9 mouse cellular contexts compared by ENCODE assay signal in genomic region chr16:58476363-58476762, GRCm38 (mm10). TPM values are rescaled to one million over a fixed set of nuclear protein-coding genes. Genes with fewer than 3 reads are reported as not detected.
DNase-seq lines count a peak whose midpoint lies in the region; ATAC-seq and TF ChIP-seq lines count a peak whose summit lies in the region.
"Had no signal": no experiment of that assay in that cellular context is flagged by ENCODE, and none has a peak within 500 bp of the region (broad histone marks: within the 10 kb centered on the region; RNA-seq: fewer than 3 reads in every experiment).

No protein-coding gene starts in this region.

- no peaks in the 10 kb centered on the region for H3K27me3 ChIP-seq in testis, adult 2 months (ENCODE audit: control insufficient read depth, insufficient read depth, low read length)
- no peaks in the 10 kb centered on the region for H3K27me3 ChIP-seq in heart, embryonic 16.5 days (ENCODE audit: control insufficient read depth, insufficient read depth, low read length)
- no peaks in the 10 kb centered on the region for H3K27me3 ChIP-seq in liver, embryonic 15.5 days
- H3K27me3 ChIP-seq: neural tube, embryonic 13.5 days had no signal

- no peak; the same call in 1 of the 2 replicates for ATAC-seq in heart, embryonic 16.5 days (replicated peaks; ENCODE audit: extremely low read depth, insufficient read depth, low FRiP score)
- no peak for ATAC-seq in liver, embryonic 15.5 days (ENCODE audit: insufficient read depth)
- no peak for ATAC-seq in activated CD4-positive, CD25-positive, alpha-beta regulatory T cell, adult 4 months

- H3K4me1 ChIP-seq in testis, adult 2 months (ENCODE audit: control insufficient read depth, insufficient read depth, low read length), result no peaks in the 10 kb centered on the region
- H3K4me1 ChIP-seq in heart, embryonic 16.5 days (ENCODE audit: control insufficient read depth, insufficient read depth, low read length), result peaks cover 14% of the 10 kb centered on the region
- peaks cover 6% of the 10 kb centered on the region; the same call in 1 of the 2 replicates for H3K4me1 ChIP-seq in liver, embryonic 15.5 days (replicated peaks)
- H3K4me1 ChIP-seq: neural tube, embryonic 13.5 days had no signal

- peak overlapping the region; percentile 68 for H3K27ac ChIP-seq in testis, adult 2 months (ENCODE audit: control insufficient read depth, insufficient read depth, low read depth, low read length)
- H3K27ac ChIP-seq in heart, embryonic 16.5 days (ENCODE audit: low read length), result peak overlapping the region; percentile 69
- peak overlapping the region; percentile 16; the same call in 1 of the 2 replicates for H3K27ac ChIP-seq in liver, embryonic 15.5 days (replicated peaks)
- H3K27ac ChIP-seq: neural tube, embryonic 13.5 days had no signal

- no peak for TF ChIP-seq CTCF in testis, adult 2 months (IDR thresholded peaks at IDR 0.05; ENCODE audit: control insufficient read depth, insufficient read depth, insufficient replicate concordance, low read depth, low read length)

- no peak overlapping the region for H3K4me2 ChIP-seq in heart, embryonic 16.5 days (ENCODE audit: low read depth, low read length)
- H3K4me2 ChIP-seq in liver, embryonic 15.5 days, result no peak overlapping the region
- H3K4me2 ChIP-seq: neural tube, embryonic 13.5 days had no signal

- H3K4me3 ChIP-seq in testis, adult 2 months (ENCODE audit: control insufficient read depth, low read depth, low read length), result peak overlapping the region; percentile 35
- no peak overlapping the region for H3K4me3 ChIP-seq in heart, embryonic 16.5 days (ENCODE audit: low read length)
- H3K4me3 ChIP-seq in liver, embryonic 15.5 days (replicated peaks), result no peak overlapping the region
- H3K4me3 ChIP-seq: erythroblast, embryonic 14.5 days; neural tube, embryonic 13.5 days had no signal

- peaks cover 9% of the 10 kb centered on the region for H3K9me3 ChIP-seq in heart, embryonic 16.5 days (replicated peaks; ENCODE audit: control insufficient read depth, low read length)
- no peaks in the 10 kb centered on the region for H3K9me3 ChIP-seq in liver, embryonic 15.5 days (replicated peaks)

- H3K9ac ChIP-seq in heart, embryonic 16.5 days (ENCODE audit: low read length), result no peak overlapping the region
- no peak overlapping the region for H3K9ac ChIP-seq in liver, embryonic 15.5 days
- H3K9ac ChIP-seq: neural tube, embryonic 13.5 days had no signal

- DNase-seq in testis, postnatal 14 days (ENCODE audit: low spot score), result no peak
- no peak for DNase-seq in embryo, embryonic 9.5 days (ENCODE audit: extremely low spot score)
- no peak for DNase-seq in thymus, adult 18-20 months

- no peaks in the 10 kb centered on the region for H3K36me3 ChIP-seq in testis, adult 2 months (ENCODE audit: control insufficient read depth, insufficient read depth, low read length)
- H3K36me3 ChIP-seq in heart, embryonic 16.5 days (ENCODE audit: control insufficient read depth, insufficient read depth), result peaks cover 42% of the 10 kb centered on the region
- peaks cover 74% of the 10 kb centered on the region for H3K36me3 ChIP-seq in liver, embryonic 15.5 days (replicated peaks)

- 45% methylated on average over 2 of the region's 2 CpGs for whole genome bisulfite sequencing in heart, embryonic 16.5 days
- WGBS in liver, embryonic 15.5 days (ENCODE audit: insufficient replicate concordance), result 52% methylated on average over 2 of the region's 2 CpGs

- no peak for TF ChIP-seq POLR2A in testis, adult 2 months (IDR thresholded peaks at IDR 0.05; ENCODE audit: control insufficient read depth, low read depth, low read length)

RNA-seq across cellular contexts. Expression of gene St3gal6, which starts 47.7 kb away (rescaled TPM):
- 24.2 and 27.0 TPM in 2 replicates for polyA plus RNA-seq in testis, adult 2 months (2012; rRNA removed)
- polyA plus RNA-seq in heart, embryonic 16.5 days (2015; fragmentation: Nextera tagmentation; extraction: Ambion mirVana), result 18.0 and 19.6 TPM in 2 replicates
- 25.7 and 26.7 TPM in 2 replicates for polyA plus RNA-seq in liver, embryonic 15.5 days (2015; fragmentation: Nextera tagmentation; extraction: Ambion mirVana)
- polyA plus RNA-seq in activated CD4-positive, CD25-positive, alpha-beta regulatory T cell, adult 4 months (2017; shearing (Covaris generic)), result 1 to 10 TPM; 4.6 to 7.4 TPM

Comparison
In these comparisons a context has a peak if more than half of its experiments do, and no peak if none do; other contexts are left out.
1. H3K27ac ChIP-seq: peak in every context shown above with its lines; median percentile 69 in heart, embryonic 16.5 days; 68 in testis, adult 2 months; 16 in liver, embryonic 15.5 days.